Mouse (Mus musculus): ENCODE data around the gene Adamtsl3. TPM values are rescaled to one million over a fixed set of nuclear protein-coding genes. Genes with fewer than 3 reads are reported as not detected.

Gene Adamtsl3
- total RNA-seq, 2 experiments from 2014 or later = 12.8 to 19.0 TPM

DNA sequence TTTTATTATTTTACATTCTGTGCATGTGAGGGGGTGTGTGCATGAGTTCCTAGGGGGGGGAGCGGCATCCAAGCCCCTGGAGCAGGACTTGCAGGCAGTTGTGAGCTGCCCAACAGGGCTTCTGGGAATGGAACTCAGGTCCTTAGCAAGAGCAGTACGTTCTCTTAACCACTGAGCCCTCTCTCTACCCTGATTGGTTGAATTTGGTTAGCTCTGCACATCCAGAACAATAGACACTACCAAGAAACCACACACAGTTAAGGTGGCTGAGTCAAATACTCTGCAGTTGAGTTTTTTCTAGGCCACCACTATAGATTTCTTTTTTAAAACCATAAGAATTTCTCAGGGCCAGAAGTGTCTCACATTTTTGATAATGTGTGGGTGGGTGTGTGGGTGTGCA lies 158.7 kb downstream of the Adamtsl3 start:
- no peak for DNase-seq (ENCODE audit: low spot score in 2 of 2)

DNA sequence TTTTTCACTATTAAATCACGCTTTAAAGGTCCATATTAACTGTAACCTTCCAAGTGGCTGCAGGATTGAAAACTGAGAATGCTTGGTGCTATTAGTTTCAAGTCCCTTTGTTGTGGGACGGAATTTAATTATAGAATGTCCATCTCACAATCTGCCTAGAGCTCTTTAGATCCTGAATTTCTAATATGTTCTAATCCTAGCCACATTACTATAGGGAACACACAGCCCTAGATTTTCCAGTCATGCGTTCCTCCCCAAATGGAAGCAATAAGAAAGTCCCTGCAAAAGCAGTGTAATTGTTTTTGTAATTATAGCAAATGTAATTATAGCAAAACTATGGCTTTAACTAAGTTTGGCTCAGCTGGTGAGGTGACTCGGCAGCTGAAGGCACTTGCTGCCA lies 161.6 kb downstream of the Adamtsl3 start:
- DNase-seq (ENCODE audit: low spot score in 2 of 2) = no peak

DNA sequence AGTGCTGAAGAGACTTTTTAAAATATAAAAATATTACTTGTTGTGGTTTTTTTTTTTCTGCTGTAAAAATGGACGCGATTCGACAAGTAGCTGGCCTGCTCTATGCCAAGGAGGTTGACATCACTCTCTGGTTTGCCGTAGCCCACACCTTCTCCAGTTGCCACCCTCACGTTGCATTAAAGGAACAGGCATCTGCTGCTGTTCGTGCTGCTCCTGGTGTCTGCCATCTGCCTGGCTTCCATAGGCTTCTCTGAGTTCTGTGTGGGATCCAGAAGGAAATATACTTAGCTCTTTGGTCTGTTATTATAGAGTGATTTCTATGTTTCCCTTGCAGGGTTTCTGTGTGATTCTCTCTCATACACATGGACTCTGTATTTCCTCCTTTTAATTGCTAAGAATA lies 165.8 kb downstream of the Adamtsl3 start:
- no peak for DNase-seq (ENCODE audit: low spot score in 2 of 2)

DNA sequence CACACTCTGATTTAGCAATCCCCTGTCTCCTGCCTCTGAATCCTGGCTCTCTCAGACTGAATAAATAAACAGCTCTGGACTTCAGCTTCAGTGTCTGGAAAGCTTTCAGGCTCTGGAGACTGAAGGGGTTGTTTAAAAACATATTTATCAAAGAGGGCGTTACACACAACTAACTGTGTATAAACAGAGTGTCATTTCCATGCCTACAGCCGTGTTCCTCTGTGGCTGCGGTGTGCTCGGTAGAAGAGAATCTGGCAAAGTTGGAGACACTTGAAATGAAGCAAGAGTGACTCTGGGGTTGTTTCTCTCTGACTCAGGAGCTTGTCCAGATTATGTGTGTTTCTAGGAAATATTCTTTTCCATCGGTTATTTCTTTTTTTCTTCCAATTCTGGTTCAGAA lies 167.0 kb downstream of the Adamtsl3 start:
- no peak for DNase-seq (ENCODE audit: low spot score in 2 of 2)

DNA sequence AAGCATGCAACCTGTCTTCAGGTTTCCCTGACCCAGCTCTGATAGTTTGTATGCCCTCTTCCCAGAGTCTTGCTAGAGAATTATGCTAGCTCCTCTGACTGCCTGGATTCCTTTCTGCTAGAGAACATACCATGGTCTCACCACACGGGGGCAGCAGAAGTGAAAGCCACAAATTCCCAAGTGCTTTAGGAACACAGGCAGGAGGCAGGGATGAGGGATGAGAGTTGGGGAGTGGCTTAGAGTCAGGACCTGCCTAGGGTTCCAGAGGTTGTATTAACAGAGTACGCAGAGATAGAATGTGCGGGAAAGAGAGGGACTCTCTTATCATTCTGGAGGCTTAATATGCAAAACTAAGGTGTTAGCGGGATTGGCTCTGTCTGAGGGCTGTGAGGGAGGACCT lies 168.6 kb downstream of the Adamtsl3 start:
- DNase-seq (ENCODE audit: low spot score in 2 of 2) = peak in 1 of 2 experiments; percentile 45

DNA sequence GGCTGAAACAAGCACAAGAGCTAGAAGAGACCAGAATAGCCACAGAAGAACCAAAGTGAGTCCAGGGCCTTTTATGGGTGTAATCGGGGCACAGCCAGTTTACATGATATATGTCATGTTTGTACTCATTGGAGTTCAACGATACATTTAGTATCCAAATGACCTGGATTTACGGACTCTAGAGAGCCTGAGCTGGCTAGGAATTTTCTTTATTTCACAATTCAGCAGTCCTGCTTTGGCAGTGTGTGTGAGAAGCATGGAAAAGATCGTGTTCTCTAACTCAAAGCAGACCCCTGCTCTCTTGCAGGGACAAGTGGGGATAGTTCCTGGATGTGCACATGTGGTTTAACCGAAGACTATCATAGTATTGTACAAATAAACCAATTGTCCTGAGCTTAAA lies 195.1 kb downstream of the Adamtsl3 start:
- DNase-seq (ENCODE audit: low spot score in 2 of 2) = no peak

DNA sequence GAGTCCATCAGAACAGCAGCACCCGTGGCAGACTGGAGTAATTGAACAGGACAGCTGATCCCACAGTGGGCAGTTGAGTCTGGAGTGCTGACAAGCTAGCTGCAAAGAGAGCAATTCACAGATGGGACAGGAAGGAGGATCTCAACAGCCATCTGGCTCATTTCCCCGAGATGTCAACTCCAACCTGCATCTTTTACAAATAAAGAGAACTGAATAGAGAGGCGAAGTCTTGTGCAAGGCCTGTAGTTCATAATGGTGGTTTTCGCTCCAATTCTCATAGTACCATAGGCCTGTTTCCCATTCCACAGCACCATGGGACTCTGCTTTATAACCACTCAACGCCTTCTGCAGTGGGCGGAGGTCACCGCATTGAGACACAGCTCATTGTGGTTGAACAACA lies 195.9 kb downstream of the Adamtsl3 start:
- DNase-seq (ENCODE audit: low spot score in 2 of 2) = peak in 1 of 2 experiments; percentile 34

DNA sequence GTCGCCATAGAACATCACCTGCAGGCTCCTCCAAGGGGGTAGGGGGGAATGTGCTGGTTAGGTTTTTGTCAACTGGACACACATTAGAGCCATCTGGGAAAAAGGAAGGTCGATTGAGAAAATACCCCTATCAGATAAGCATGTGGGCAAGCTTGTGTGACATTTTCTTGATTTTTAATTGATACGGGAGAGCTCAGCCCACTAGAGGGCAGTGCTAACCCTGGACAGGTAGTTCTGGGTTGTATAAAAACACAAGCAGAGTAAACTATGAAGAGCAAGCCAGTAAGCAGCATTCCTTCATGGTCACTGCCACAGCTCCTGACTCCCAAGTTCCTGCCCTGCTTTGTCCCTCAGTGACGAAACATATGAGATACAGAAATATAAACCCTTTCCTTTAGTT lies 197.7 kb downstream of the Adamtsl3 start:
- DNase-seq (ENCODE audit: low spot score in 2 of 2) = no peak

DNA sequence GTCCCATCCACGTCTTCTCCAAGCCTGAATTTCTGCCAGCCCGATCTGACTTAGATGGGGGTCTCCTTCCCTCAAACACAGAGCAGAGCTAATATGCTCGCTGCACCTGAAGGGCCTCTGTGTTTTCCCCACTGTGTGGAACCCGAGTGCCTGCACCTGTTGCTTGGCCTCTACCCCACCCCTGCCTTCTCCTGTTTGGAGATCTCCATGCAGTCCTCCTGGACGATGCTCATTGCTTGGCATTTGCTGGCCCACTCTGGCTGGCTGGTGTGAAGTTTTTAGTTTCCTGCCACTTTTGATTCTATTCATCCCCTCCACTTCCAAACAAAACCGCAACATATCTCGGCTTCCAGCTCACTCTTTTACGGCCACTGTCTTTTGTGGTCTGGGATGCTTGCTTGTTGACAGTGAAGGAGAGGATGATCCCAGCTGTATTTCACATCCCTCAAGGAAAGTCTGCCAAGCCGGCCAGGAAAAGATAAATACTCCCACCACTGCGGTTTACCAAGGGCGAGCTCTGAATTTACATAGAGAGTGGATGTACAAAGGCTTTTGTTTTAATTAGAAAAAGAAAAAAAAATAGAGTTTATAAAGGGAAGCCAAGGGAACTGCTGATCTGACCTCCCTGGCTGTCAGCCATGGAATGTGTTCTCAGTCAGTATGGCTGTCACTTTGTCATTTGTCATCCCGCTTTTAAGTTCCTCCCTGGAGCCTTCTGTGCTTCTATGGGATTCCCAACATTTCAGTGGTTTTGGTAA lies 198.4 kb downstream of the Adamtsl3 start:
- DNase-seq (ENCODE audit: low spot score in 2 of 2) = no peak

DNA sequence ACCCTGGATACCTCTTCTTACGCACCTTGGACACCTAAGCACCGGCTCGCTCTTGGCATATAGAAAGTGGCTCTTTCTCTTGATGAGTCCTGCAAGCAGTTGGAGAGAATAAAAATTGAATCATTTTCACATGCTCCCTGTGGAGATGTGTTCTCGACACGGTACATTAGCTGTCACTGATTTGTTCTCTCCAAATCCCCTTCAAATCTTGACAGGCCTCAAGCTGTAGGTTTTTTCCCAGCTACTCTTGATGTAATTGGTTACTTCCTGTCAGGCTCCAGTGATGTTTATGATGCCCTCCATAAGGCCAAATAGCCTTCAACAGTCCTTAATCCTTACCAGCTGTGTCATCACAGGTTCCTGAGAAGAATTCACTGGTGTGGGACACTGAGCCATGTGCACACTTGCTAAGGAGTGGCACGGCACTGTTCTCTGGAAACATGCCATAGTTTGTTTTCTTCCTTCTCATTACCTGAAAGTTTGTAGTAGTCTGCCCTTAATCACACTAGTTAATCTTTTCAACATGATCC lies 209.0 kb downstream of the Adamtsl3 start:
- no peak for DNase-seq (ENCODE audit: low spot score in 2 of 2)

DNA sequence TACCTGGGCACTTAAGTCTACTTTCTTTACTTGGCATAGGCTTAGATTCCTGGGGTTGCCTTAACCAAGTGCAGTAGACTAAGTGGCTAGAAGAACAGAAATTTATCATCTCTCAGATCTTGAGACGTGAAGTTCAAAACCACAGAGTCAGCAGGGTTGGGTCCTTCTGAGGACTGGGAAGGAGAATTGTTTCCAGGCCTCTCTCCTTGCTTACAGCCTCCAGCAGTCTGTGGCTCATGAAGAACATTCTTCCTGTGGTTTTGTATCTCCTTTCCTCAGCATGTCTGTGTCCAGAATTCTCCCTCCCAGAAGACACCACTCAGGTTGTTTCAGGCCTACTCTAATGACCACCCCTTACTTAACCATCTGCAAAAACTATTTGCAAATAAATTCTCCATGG lies 216.5 kb downstream of the Adamtsl3 start:
- DNase-seq (ENCODE audit: low spot score in 2 of 2) = no peak

DNA sequence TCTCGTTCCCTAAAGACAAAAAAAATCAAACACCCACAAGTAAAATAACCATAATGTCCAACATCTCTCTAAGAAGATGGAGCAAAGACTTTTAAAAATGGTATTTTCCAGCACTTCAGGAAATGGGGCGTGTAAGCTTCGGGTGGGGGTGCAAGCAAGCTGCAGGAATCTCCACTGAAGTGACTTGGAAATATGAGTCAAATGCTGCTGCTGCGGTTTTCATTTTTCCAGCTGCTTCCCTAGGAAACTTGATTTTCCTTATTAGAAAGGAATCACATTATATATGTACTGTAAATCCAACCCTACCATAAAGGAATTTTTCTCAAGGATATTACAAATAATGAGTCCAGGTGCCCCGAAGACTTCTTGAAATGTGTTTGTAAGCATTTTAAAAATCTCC lies 220.3 kb downstream of the Adamtsl3 start:
- no peak for DNase-seq (ENCODE audit: low spot score in 2 of 2)

DNA sequence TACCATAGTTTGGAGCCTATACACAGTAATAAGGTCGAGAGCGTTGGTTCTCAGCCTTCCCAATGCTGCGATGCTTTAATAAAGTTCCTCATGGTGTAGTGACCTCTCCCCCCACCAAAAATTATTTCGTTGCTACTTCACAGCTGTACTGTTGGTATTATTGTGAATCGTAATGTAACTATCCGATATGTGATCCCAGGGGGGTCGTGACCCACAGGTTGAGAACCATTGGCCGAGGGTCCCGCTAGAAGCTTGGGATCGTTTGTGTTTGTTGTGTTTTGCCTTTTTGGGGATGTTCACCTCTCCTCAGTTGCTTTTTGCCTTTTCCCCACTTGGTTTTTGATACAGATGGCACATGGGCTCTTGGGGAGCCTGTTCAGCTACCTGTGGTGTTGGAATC lies 220.9 kb downstream of the Adamtsl3 start:
- DNase-seq (ENCODE audit: low spot score in 2 of 2) = no peak

DNA sequence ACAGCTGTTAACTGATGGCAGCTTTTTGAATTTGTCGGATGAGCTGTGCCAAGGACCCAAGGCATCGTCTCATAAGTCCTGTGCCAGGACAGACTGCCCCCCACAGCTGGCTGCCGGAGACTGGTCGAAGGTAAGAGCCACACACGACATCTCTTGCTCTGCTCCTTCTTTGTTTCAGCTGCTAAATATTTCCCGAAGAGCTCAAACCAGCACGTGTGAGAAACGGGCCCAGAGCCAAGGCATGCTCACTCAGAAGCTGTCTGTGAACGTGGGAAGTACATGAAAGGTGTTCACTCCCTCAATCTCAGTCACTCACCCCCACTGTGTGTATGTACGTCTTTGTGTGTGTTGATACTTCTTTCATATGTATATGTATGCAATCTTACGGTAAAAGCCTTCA lies 221.6 kb downstream of the Adamtsl3 start:
- no peak for DNase-seq (ENCODE audit: low spot score in 2 of 2)

DNA sequence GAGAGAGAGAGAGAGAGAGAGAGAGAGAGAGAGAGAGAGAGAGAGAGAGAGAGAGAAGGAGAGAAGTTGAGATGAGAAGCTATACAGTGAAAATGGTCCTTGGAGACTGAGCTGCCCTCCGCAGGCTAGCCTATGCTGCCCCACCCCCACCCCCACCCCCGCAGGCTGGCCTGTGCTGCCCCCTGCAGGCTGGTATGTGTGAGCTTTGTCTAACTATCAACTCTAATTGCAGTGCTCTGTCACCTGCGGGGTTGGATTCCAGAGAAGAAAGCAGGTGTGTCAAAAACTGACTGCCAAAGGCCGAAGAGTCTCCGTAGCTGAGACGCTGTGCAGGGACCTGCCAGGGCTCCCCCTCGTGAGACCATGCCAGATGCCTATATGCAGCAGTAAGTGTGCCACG lies 231.2 kb downstream of the Adamtsl3 start:
- no peak for DNase-seq (ENCODE audit: low spot score in 2 of 2)

DNA sequence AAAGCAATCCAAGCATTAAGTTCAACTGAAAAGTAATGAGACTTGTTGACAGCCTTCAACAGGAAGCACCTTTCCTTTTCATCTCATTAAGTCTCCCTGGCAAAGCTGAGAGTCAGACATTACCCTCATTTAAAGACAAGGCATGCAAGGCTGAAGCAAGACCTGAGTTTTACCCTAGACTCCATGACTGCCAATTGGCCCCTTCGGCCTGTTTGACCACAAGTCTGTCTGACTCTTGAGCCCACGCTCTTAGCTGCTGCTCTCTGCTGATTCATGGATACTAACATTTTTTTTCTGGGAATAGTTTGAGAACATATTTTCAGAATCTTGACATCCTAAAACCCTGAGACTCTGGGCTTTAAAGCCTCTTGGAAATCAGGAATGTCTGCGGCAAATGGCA lies 232.3 kb downstream of the Adamtsl3 start:
- DNase-seq (ENCODE audit: low spot score in 2 of 2) = no peak

DNA sequence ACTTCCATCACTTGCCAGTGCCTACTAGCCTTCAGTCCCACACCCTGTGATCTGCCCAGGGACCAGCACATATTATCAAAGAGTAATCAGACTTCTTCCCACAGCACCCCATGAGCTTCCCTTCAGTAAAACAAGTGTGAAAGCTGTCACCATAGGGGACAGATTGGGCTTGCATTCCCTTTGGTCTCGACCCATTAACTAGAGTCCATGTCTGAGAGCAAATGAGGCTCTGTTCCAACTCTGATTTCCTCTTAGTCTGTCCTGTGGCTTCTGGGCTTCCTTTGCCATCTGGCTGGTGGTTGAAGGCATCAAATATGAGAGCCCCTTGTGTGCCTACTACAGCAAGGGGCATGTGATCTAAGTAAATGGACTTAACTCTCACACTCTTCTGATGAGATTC lies 237.5 kb downstream of the Adamtsl3 start:
- no peak for DNase-seq (ENCODE audit: low spot score in 2 of 2)

DNA sequence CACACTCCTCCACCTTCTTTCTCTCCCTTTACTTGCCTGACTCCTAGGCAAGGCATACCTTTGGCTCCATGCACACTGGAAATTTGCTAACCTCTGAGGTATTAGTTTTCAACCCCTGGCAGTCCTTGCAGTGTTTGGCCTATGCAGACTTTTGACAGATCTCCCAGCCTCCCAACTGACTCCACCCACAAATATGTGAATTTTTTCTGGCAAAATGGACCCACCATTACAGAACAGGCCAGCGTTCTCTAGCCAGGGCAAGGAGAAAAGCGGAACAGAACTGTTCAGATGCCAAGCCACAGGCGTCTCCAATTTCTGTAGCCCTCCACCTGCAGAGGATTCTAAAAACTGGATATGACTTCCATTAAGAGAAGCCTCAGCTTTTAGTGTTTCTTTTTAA lies 244.5 kb downstream of the Adamtsl3 start:
- peak in 1 of 2 experiments; percentile 15 for DNase-seq (ENCODE audit: low spot score in 2 of 2)

DNA sequence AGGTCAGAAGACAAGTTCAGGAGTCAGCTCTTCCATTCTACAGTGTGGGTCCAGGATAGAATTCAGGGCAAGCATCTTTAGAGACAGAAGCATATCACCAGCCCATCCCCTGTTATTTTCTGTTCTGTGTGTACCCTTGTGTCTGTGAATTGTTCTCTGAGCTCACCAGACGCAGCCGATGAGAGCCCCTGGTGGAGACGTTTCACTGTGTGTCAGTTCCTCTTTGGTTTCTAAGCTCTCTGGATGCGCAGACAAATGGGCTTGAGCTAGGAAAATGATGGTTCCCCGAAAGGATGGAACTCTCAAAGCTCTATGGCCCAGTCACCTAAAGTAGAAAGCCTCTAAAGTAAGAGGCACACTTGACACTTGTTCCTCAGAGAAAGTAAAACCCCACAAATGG lies 246.3 kb downstream of the Adamtsl3 start:
- DNase-seq (ENCODE audit: low spot score in 2 of 2) = no peak

DNA sequence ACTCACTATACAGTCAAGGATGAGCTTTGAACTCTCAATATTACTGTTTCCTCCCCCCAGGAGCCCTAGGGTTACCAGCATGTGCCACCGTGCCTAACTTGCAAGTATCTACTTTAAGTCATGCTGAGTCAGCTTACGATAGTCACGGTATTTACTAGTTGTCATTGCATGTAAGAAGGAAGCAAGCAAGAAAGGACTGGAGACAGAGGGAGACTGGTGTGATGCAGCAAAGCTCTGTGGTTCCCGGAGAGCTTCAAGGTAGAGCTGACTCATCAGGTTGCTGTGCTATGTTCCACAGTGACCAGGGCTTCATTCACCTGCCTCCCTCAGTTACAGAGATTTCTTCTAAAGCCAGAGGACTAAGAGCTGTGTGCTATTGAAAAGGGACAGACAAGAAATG lies 247.0 kb downstream of the Adamtsl3 start:
- DNase-seq (ENCODE audit: low spot score in 2 of 2) = no peak

DNA sequence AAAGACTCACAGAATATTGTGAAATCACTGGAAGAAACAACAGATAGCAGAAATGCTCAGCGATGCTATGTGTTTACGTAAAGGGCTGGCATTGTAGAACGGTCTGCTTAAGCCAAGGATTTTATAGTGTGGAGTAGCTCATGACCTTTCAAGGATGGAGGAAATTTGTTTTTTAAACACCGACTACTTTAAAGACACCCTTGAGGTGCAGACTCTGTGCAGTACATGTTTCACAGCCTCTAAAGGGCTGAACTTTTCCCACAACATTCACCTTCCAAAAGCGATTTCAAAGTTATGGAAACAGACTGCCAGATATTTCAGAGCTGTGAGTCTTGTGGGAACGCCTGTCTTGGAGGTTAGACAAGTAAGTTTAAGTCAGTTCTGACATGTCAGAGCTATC lies 255.4 kb downstream of the Adamtsl3 start:
- no peak for DNase-seq (ENCODE audit: low spot score in 2 of 2)

DNA sequence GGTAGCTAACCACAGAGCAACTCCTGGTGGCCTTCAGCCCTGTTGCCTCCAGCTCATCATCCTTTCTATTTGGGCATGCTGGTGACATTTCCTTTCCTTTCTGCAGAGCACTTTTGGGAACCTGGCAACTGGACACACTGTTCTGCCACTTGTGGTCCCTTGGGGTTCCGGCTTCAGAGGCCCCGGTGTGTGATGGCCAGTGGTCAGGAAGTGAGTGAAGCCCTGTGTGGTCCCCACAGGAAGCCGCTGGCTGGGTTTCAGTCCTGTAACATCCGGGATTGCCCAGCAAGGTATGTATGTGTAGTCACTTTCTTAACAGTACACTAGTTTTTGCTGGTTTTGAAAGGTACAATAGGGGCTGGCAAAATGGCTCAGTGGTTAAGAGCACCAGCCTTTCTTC lies 266.5 kb downstream of the Adamtsl3 start:
- DNase-seq (ENCODE audit: low spot score in 2 of 2) = no peak

DNA sequence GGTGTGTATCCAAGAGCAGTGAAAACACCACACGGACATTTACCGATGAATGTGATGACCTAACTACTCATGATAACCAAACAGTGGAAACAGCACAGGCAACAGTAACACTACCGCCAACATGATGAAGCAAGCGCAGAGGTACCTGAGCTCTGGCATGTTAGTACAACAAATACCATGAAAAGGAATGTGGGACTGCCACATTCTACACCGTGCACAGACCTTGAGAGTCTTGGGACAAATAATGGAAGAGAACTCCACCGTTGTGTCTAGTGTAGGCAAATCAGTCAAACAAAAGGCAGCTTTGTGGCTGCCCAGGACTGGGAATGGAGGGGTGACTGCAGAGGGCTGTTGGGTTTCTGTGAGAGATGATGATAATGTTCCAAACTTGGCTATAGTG lies 269.9 kb downstream of the Adamtsl3 start:
- DNase-seq (ENCODE audit: low spot score in 2 of 2) = no peak

Data from gastrocnemius, postnatal 4 days (tissue).